Mouse (Mus musculus) left cerebral cortex, postnatal 14 days (tissue): ENCODE results near the gene Phyhd1. TPM values are rescaled to one million over a fixed set of nuclear protein-coding genes. Genes with fewer than 3 reads are reported as not detected.

Experiments used
- DNase-seq, 2 experiments: peaks; one replicate each; pipeline ENCODE4 v3.0.0; 2021 to 2022; ENCODE audit warnings: low spot score in 2 of 2, mixed read lengths in 1 of 2
- intact Hi-C: fragments of 180-260 bp; cut with DNase I; formaldehyde crosslinking; loops from one replicate; pipeline ENCODE4 v1.15.1; 2025
- total RNA-seq, 2 experiments: library from RNA; stranded (reverse); gene quantifications; 2 replicates each; pipeline ENCODE4 v1.2.3; 2021

Phyhd1 gene
- total RNA-seq, 2 experiments from 2014 or later = 14.1 to 25.7 TPM

- intact Hi-C loops = loop anchor here (10.0 kb wide), 1 partner anchor 404 kb away; no protein-coding TSS in a partner anchor
- no peak for DNase-seq
Observed at GRCm38 (mm10) chr2:30328791-30329190, 62.8 kb downstream of the Phyhd1 start.

Other genes with a start within 250 kb of the Phyhd1 start
- gene Wdr34, start 217.3 kb upstream of the Phyhd1 start, total RNA-seq = 10 to 100 TPM; 42.6 to 47.8 TPM
- 100 to 1,000 TPM; 171 to 193 TPM for gene Set, start 208.8 kb upstream of the Phyhd1 start, total RNA-seq
- gene Pkn3, start 188.5 kb upstream of the Phyhd1 start, total RNA-seq = 1 to 10 TPM; 1.8 to 2.2 TPM
- gene Zdhhc12, start 172.6 kb upstream of the Phyhd1 start, total RNA-seq = 10 to 100 TPM; 13.0 to 14.1 TPM
- gene Zer1, start 141.6 kb upstream of the Phyhd1 start, total RNA-seq = 100 to 1,000 TPM; 135 to 139 TPM
- gene Tbc1d13, start 132.5 kb upstream of the Phyhd1 start, total RNA-seq = 10 to 100 TPM; 65.2 to 69.1 TPM
- gene Endog, start 94.7 kb upstream of the Phyhd1 start, total RNA-seq = 10 to 100 TPM; 23.0 to 27.5 TPM
- 10 to 100 TPM; 36.3 to 37.0 TPM for gene Spout1, start 87.7 kb upstream of the Phyhd1 start, total RNA-seq
- gene Kyat1, start 60.4 kb upstream of the Phyhd1 start, total RNA-seq = 10 to 100 TPM; 15.2 to 15.5 TPM
- gene Lrrc8a, start 28.5 kb upstream of the Phyhd1 start, total RNA-seq = 10 to 100 TPM; 53.7 to 59.5 TPM
- 1 to 10 TPM; 7.2 to 9.7 TPM for gene Gm28035, start 25.6 kb upstream of the Phyhd1 start, total RNA-seq
- not detected for gene Gm28038, start 14.8 kb downstream of the Phyhd1 start, total RNA-seq
- 10 to 100 TPM; 25.8 to 29.2 TPM for gene Dolk, start 20.1 kb downstream of the Phyhd1 start, total RNA-seq
- 10 to 100 TPM; 20.2 to 20.9 TPM for gene Nup188, start 20.2 kb downstream of the Phyhd1 start, total RNA-seq
- 100 to 1,000 TPM; 276 to 278 TPM for gene Sh3glb2, start 93.1 kb downstream of the Phyhd1 start, total RNA-seq
- 100 to 1,000 TPM; 102 to 110 TPM for gene Miga2, start 98.0 kb downstream of the Phyhd1 start, total RNA-seq
- gene Dolpp1, start 126.1 kb downstream of the Phyhd1 start, total RNA-seq = 10 to 100 TPM; 23.9 to 30.9 TPM
- 10 to 100 TPM; 45.5 to 47.1 TPM for gene Crat, start 149.6 kb downstream of the Phyhd1 start, total RNA-seq
- 100 to 1,000 TPM; 143 to 147 TPM for gene Ptpa, start 149.8 kb downstream of the Phyhd1 start, total RNA-seq
- 10 to 100 TPM; 12.7 to 15.1 TPM for gene Ier5l, start 208.0 kb downstream of the Phyhd1 start, total RNA-seq